Mouse (Mus musculus) adrenal gland, postnatal 36 days (tissue): ENCODE results near the gene Shoc2. TPM values are rescaled to one million over a fixed set of nuclear protein-coding genes. Genes with fewer than 3 reads are reported as not detected.

Experiments
- DNase-seq, 2 experiments: peaks; one replicate each; pipeline ENCODE4 v3.0.0; 2021; ENCODE audit warnings: mixed read lengths in 1 of 2
- total RNA-seq, 2 experiments: library from RNA; stranded (reverse); gene quantifications; 2 replicates each; pipeline ENCODE4 v1.2.3; 2021

The Shoc2 gene
- total RNA-seq, 2 experiments from 2014 or later: 47.5 to 52.6 TPM

GRCm38 (mm10) chr19:54035100-54035499 lies 91.0 kb downstream of the Shoc2 start:
- no peak for DNase-seq

DNA sequence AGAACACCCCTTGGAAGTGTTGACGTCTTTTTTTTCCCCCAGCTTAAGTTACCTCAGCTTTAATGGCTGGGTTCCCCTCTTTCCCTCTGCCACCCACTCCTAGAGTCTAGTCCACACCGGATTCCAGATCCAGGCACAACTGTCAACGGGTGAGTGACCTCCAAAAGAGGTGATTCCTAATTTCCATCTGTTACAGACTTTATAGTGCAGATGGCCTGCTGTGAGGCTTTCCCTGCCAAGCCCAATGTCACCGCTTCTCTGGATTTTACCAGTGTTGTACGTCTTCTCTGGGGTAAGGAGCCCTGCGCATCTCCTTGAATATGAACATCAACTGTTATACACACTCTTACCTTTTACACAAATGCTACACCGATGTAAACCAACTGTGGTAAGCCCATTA lies 95.3 kb downstream of the Shoc2 start:
- no peak for DNase-seq

GRCm38 (mm10) chr19:54040356-54041028 lies 96.4 kb downstream of the Shoc2 start:
- no peak for DNase-seq

- DNase-seq: no peak
These were observed 96.9 kb downstream of the Shoc2 start for GRCm38 (mm10) chr19:54041029-54041367.

GRCm38 (mm10) chr19:54043851-54044250 lies 99.7 kb downstream of the Shoc2 start, which contains the start of gene Adra2a:
Gene Adra2a, plus strand, starts transcription at chr19:54044151.
- no peak for DNase-seq

- peak; percentile 58 to 66 for DNase-seq
These were observed 100.6 kb downstream of the Shoc2 start for GRCm38 (mm10) chr19:54044507-54045371.

- DNase-seq: peak in 1 of 2 experiments; percentile 19
These were observed 101.3 kb downstream of the Shoc2 start for GRCm38 (mm10) chr19:54045412-54045811.

DNA sequence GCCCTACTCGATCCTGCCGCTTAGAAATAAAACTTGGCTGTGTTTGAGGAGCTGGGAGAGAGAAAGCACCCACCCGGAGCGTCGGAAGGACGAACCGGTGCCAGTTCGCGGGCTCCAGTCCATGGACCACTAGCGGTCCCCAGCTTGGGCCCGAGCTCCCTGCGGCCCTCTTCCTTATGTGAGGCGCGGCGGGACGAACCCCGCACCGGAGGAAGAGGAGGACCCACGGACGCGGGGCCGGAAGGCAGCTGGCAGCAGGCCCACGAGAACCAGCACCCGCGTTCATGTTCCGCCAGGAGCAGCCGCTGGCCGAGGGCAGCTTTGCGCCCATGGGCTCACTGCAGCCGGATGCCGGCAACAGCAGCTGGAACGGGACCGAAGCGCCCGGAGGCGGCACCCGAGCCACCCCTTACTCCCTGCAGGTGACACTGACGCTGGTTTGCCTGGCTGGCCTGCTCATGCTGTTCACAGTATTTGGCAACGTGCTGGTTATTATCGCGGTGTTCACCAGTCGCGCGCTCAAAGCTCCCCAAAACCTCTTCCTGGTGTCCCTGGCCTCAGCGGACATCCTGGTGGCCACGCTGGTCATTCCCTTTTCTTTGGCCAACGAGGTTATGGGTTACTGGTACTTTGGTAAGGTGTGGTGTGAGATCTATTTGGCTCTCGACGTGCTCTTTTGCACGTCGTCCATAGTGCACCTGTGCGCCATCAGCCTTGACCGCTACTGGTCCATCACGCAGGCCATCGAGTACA lies 102.0 kb downstream of the Shoc2 start:
- DNase-seq: peak; percentile 17 to 40

DNA sequence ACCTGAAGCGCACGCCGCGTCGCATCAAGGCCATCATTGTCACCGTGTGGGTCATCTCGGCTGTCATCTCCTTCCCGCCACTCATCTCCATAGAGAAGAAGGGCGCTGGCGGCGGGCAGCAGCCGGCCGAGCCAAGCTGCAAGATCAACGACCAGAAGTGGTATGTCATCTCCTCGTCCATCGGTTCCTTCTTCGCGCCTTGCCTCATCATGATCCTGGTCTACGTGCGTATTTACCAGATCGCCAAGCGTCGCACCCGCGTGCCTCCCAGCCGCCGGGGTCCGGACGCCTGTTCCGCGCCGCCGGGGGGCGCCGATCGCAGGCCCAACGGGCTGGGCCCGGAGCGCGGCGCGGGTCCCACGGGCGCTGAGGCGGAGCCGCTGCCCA lies 102.6 kb downstream of the Shoc2 start:
- DNase-seq: no peak

GRCm38 (mm10) chr19:54047386-54048050 lies 103.4 kb downstream of the Shoc2 start:
- DNase-seq: no peak

DNA sequence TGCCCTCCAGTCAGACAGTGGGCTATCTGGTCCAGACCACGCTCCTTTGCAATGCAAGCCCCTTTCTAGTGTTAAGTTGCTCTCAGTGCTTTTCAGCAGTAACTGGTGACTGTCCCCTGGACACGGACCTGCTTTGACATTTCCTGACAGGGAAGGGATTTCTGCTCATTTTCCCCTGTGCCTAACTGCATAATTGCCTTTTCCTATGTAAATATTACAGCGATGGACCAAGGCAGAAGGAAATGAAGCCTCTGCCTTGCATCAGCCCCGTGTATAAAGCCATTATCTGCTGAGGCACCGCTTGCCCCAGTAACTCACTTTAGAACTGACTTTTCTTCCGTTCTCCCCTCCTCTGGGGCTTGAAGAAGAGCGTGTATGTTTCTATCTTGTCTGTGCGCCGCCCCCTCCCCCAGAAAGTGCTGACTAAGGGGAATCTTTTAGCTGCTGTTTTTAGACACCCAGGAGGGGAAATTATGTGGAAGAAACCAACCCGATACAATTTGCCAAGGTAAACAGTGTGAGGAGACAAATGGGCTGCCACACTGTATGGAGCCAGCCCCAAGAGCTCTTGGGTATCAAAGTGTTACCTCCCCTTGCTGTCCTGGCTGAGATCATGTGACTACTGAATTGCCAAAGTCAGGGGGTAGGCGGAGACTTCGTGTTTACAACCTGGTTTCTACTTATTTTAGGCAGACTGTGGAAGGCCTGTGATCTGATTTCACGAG lies 104.2 kb downstream of the Shoc2 start:
- no peak for DNase-seq

DNA sequence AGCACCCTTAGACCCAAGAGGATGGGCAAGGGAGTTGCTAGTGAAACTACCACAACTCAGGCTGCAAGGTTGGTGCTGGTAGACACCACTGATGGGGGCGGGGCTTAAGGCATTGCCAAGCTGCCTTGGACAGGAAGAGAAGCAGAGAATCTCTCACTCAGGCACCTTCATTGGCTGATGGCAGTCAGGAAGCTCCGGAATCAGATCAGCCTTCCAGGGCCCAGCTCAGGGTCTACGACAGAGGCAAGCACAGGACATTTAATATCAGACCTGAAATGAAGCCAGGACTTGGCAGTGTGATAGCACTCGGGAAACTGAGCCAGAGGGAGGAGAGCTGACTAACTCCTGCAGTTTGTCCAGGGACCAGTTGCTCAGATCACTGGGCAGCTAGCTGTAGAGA lies 107.5 kb downstream of the Shoc2 start:
- DNase-seq: no peak

DNA sequence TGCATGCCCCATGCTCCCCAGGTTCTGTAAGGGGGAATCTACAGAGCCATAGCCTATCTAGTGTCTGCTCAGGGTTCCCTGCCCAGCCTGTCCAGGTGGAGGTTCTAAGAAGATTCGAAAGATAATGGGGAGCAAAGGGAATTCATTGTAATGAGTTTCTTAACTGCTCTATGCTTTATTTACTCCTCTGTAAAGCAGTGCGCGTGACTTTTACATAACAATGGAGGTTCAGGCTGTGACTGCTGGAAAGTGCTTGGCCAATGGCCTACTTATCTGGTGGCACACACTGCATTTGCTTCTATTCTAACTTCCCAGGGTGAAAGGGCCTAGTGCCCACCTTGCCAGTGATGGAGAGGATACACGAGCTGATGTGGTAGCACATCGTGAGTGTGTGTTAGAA lies 111.7 kb downstream of the Shoc2 start:
- DNase-seq: no peak

DNA sequence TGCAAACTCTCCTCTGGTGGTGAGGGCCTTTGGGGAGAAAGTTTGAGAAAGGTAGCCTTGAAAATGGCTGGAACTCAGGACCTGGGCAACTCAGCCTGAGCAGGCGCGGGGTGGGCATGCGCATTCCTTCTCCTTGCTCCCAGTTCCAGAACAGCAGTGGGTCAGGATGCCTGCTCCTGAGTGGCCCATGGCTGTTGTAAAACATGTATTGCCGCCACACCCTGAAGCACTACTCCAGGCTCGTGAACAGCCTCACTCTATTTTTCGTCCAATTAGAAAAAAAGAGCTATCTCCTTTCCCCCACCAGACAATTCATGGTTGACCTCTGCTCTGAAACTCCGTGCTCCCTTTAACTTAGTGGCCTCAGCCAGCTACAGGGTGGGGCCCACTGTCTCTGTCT lies 124.3 kb downstream of the Shoc2 start:
- no peak for DNase-seq

GRCm38 (mm10) chr19:54070521-54070920 lies 126.4 kb downstream of the Shoc2 start:
- DNase-seq: no peak

DNA sequence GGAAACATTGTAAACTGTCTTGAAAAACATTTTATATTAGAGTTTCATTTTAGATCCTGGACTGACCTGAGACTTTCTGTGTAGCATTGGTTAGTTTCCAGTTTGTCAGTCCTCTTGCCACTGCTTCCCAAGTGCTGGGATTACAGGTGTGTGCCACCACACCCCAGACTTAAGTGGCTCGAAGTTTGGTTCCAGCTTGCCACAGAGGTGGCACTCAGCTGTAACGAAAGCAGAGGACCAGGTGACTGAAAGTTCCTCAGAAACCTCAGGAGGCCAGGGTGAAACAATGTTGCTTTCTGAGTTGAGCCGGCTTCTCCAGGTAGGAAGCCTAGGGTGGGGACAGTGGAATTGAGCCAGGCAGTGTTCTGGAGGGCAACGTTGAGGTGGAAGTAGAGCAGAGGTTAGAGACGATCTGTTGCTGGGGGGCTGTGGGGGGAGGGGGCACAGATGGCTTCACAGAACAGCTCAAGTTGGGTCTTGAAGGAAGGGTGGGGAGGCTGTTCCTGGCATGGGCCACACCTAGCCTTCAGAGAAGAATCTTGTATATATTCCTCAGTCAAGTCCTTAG lies 128.2 kb downstream of the Shoc2 start:
- no peak for DNase-seq

DNA sequence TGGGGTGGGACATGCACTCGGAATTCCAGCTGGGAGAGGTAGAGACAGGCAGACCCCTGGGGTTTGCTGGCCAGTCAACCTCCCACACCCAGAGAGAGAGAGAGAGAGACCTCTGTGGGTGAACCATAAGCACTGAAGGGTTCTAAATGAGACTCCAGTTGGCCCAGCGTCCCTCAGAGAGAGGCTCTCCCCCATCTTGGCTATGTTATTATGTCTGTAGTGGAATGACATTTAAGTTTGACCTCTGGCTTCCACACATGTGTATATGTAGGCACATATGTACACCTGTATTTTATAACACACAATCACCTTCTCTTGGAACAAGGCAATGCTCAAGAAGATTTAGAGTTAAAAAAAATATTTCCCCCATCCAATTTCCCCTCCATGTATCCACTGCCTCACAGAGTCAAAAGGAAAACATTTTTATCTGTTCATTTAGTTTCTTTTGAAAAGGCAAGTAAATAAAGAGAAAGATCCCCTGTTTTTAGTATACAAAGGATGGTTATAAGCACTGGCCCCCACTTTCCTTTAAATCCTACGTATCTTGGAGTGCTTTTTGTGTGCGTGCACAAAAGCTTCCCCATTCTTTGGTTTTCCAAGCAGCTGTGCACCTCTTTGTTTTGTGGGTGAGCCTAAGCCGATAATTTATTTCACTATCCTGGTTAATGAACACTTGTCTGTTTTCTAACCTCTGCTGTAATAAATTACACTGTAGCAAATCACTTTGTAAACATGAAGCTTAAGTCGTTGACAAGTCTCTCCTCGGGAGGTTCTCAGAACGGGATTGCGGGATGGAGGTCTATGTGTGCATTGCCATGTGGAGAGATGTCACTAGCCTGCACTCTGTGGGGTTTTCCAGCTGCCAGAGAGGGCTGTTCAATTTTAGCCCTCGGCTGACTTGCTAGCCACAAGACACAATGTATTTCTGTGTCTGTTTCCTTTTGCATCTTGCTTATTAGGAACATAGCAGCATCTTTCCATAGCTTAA lies 132.6 kb downstream of the Shoc2 start:
- no peak for DNase-seq

DNA sequence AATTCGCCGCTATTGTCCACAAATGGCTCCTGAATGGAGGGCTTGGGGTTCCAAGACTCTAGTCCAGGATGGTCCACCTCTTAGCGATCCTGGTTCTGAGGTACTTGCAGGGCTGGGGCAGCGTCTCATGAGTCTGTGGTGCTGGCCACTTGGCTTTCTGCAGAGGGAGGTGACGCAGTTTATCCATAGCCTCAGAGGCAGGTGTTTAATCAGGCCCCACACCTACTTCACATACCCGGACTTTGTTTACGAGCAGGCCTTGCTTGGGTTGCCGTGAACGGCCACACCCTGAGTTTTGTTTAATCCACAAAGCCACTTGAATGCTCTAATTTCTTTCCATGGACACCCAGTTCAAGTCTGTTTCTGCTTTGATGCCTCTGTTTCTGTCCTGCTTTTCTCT lies 137.2 kb downstream of the Shoc2 start:
- no peak for DNase-seq

- DNase-seq: no peak
These were observed 137.6 kb downstream of the Shoc2 start for GRCm38 (mm10) chr19:54081716-54082165.
